Mouse (Mus musculus) kidney, embryonic 15.5 days (tissue): ENCODE measurements around the gene Son. TPM values are rescaled to one million over a fixed set of nuclear protein-coding genes. Genes with fewer than 3 reads are reported as not detected.

Experiments used
- ATAC-seq: fragments of 200-750 bp; cut with Nextera tagmentation; replicated peaks from 2 replicates; pipeline ENCODE4 v1.8.0; 2017; ENCODE audit warnings: moderate TSS enrichment; ENCODE audit not compliant: low FRiP score
- H3K27ac ChIP-seq: fragments of 300-500 bp; sonication (generic); 2 replicates; pipeline ENCODE4 v1.5.1; 2015; ENCODE audit warnings: mild to moderate bottlenecking, inconsistent platforms
- H3K27me3 ChIP-seq: fragments of 300-500 bp; sonication (generic); 2 replicates; pipeline ENCODE4 v1.6.1; 2015; ENCODE audit warnings: inconsistent platforms
- H3K36me3 ChIP-seq: fragments of 300-500 bp; sonication (generic); 2 replicates; pipeline ENCODE4 v1.6.1; 2015; ENCODE audit warnings: inconsistent platforms
- H3K4me1 ChIP-seq: fragments of 300-500 bp; sonication (generic); 2 replicates; pipeline ENCODE4 v1.6.1; 2015; ENCODE audit warnings: inconsistent platforms
- H3K4me2 ChIP-seq: fragments of 300-500 bp; sonication (generic); 2 replicates; pipeline ENCODE4 v1.6.1; 2015; ENCODE audit warnings: moderate library complexity, mild to moderate bottlenecking, inconsistent platforms
- H3K4me3 ChIP-seq: fragments of 300-500 bp; sonication (generic); replicated peaks from 2 replicates; pipeline ENCODE4 v1.5.1; 2015; ENCODE audit warnings: mild to moderate bottlenecking, inconsistent platforms
- H3K9ac ChIP-seq: fragments of 300-500 bp; sonication (generic); 2 replicates; pipeline ENCODE4 v1.6.1; 2015; ENCODE audit warnings: mild to moderate bottlenecking, inconsistent platforms
- H3K9me3 ChIP-seq: fragments of 300-500 bp; sonication (generic); replicated peaks from 2 replicates; pipeline ENCODE4 v1.6.1; 2016; ENCODE audit warnings: inconsistent platforms
- WGBS: fragments of 180-500 bp; shearing (Covaris S2); methylation state at CpG from one replicate; pipeline ENCODE4 v1.1.7; 2015; ENCODE audit warnings: mixed read lengths; 5-methylcytosine and 5-hydroxymethylcytosine counted together
- polyA plus RNA-seq: library from polyadenylated mRNA; unstranded; fragments of >200 nt; fragmentation: Nextera tagmentation; extraction: Ambion mirVana; gene quantifications from 2 replicates; pipeline ENCODE4 v1.2.1, GENCODE M21; 2015

The Son gene
- polyA plus RNA-seq, 1 experiment from 2014 or later, result 118 TPM

GRCm38 (mm10) chr16:91618511-91619501 lies 28.5 kb upstream of the Son start, which contains the start of gene Dnajc28:
Gene Dnajc28, minus strand, starts transcription at chr16:91619026.
- Histone ChIP-seq H3K27ac (no peak within 1 kb of the TSS), H3K4me1 (no peaks in the 10 kb centered on the region), H3K4me2 (peak within 1 kb of the TSS; percentile 78), H3K4me3 (peak within 1 kb of the TSS; percentile 67), H3K9ac (peak within 1 kb of the TSS; percentile 61), H3K27me3 (no peaks in the 10 kb centered on the region), H3K9me3 (no peaks in the 10 kb centered on the region), H3K36me3 (peaks cover 40% of the 10 kb centered on the region)
- WGBS, result 10% methylated on average over 39 of the region's 39 CpGs
- ATAC-seq, result peak; percentile 92

- no peak overlapping the region for H3K4me3 ChIP-seq
- no peaks in the 10 kb centered on the region for H3K27me3 ChIP-seq
- H3K27ac ChIP-seq, result no peak overlapping the region
- whole genome bisulfite sequencing, result 83% methylated on average over 5 of the region's 5 CpGs
- no peaks in the 10 kb centered on the region for H3K4me1 ChIP-seq
- no peak overlapping the region for H3K4me2 ChIP-seq
- H3K36me3 ChIP-seq, result peaks cover 53% of the 10 kb centered on the region
- no peaks in the 10 kb centered on the region for H3K9me3 ChIP-seq
- no peak overlapping the region for H3K9ac ChIP-seq
- no peak for ATAC-seq
These were observed 27.1 kb upstream of the Son start for GRCm38 (mm10) chr16:91620185-91620584.

GRCm38 (mm10) chr16:91620991-91621390 lies 26.3 kb upstream of the Son start:
- Histone ChIP-seq H3K4me1 (no peaks in the 10 kb centered on the region), H3K9me3 (no peaks in the 10 kb centered on the region), H3K9ac (no peak overlapping the region), H3K27ac (no peak overlapping the region), H3K27me3 (no peaks in the 10 kb centered on the region), H3K4me2 (no peak overlapping the region), H3K36me3 (peaks cover 61% of the 10 kb centered on the region), H3K4me3 (no peak overlapping the region)
- ATAC-seq, result no peak
- WGBS, result 91% methylated on average over 11 of the region's 11 CpGs

- no peak overlapping the region for H3K9ac ChIP-seq
These were observed 24.2 kb upstream of the Son start for GRCm38 (mm10) chr16:91623074-91623473.

GRCm38 (mm10) chr16:91627831-91628230 lies 19.5 kb upstream of the Son start:
- 89% methylated on average over 7 of the region's 7 CpGs for WGBS
- H3K9ac ChIP-seq, result no peak overlapping the region
- H3K4me3 ChIP-seq, result no peak overlapping the region
- H3K9me3 ChIP-seq, result no peaks in the 10 kb centered on the region
- no peak overlapping the region for H3K4me2 ChIP-seq
- H3K27me3 ChIP-seq, result no peaks in the 10 kb centered on the region
- H3K27ac ChIP-seq, result no peak overlapping the region
- no peak for ATAC-seq
- no peaks in the 10 kb centered on the region for H3K4me1 ChIP-seq
- H3K36me3 ChIP-seq, result peaks cover 97% of the 10 kb centered on the region

More at GRCm38 (mm10) chr16:91623074-91623473, 24.2 kb upstream of the Son start:
- ATAC-seq, result no peak
- Histone ChIP-seq H3K4me1 (no peaks in the 10 kb centered on the region), H3K36me3 (peaks cover 81% of the 10 kb centered on the region), H3K27ac (no peak overlapping the region), H3K4me3 (no peak overlapping the region), H3K9me3 (no peaks in the 10 kb centered on the region), H3K4me2 (no peak overlapping the region), H3K27me3 (no peaks in the 10 kb centered on the region)
- WGBS, result 93% methylated on average over 9 of the region's 9 CpGs

GRCm38 (mm10) chr16:91628673-91629072 lies 18.6 kb upstream of the Son start:
- H3K27ac ChIP-seq, result no peak overlapping the region
- no peak for ATAC-seq
- 89% methylated on average over 3 of the region's 3 CpGs for WGBS
- H3K9ac ChIP-seq, result no peak overlapping the region
- peaks cover 96% of the 10 kb centered on the region for H3K36me3 ChIP-seq
- H3K4me2 ChIP-seq, result no peak overlapping the region
- H3K9me3 ChIP-seq, result no peaks in the 10 kb centered on the region
- no peak overlapping the region for H3K4me3 ChIP-seq
- no peaks in the 10 kb centered on the region for H3K4me1 ChIP-seq
- H3K27me3 ChIP-seq, result no peaks in the 10 kb centered on the region

- no peak overlapping the region for H3K4me2 ChIP-seq
- no peak for ATAC-seq
- no peak overlapping the region for H3K27ac ChIP-seq
- no peaks in the 10 kb centered on the region for H3K4me1 ChIP-seq
- peaks cover 96% of the 10 kb centered on the region for H3K36me3 ChIP-seq
- H3K9ac ChIP-seq, result no peak overlapping the region
- 93% methylated on average over 4 of the region's 4 CpGs for WGBS
- no peaks in the 10 kb centered on the region for H3K27me3 ChIP-seq
- no peaks in the 10 kb centered on the region for H3K9me3 ChIP-seq
- H3K4me3 ChIP-seq, result no peak overlapping the region
These were observed 17.6 kb upstream of the Son start for GRCm38 (mm10) chr16:91629749-91630148.

- Histone ChIP-seq H3K4me1 (no peaks in the 10 kb centered on the region), H3K4me3 (no peak overlapping the region), H3K9ac (no peak overlapping the region), H3K27me3 (no peaks in the 10 kb centered on the region), H3K27ac (no peak overlapping the region), H3K4me2 (no peak overlapping the region), H3K36me3 (peaks cover 96% of the 10 kb centered on the region), H3K9me3 (no peaks in the 10 kb centered on the region)
- 74% methylated on average over 1 of the region's 1 CpGs for WGBS
- no peak for ATAC-seq
These were observed 16.7 kb upstream of the Son start for GRCm38 (mm10) chr16:91630584-91630983.

- no peak for ATAC-seq
- Histone ChIP-seq H3K9ac (no peak overlapping the region), H3K9me3 (no peaks in the 10 kb centered on the region), H3K27me3 (no peaks in the 10 kb centered on the region), H3K36me3 (peaks cover 97% of the 10 kb centered on the region), H3K27ac (no peak overlapping the region), H3K4me1 (no peaks in the 10 kb centered on the region), H3K4me3 (no peak overlapping the region), H3K4me2 (no peak overlapping the region)
- 88% methylated on average over 5 of the region's 5 CpGs for WGBS
These were observed 14.9 kb upstream of the Son start for GRCm38 (mm10) chr16:91632439-91632838.

GRCm38 (mm10) chr16:91632940-91633339 lies 14.4 kb upstream of the Son start:
- peaks cover 97% of the 10 kb centered on the region for H3K36me3 ChIP-seq
- H3K4me3 ChIP-seq, result no peak overlapping the region
- no peak overlapping the region for H3K9ac ChIP-seq
- 95% methylated on average over 7 of the region's 7 CpGs for WGBS
- ATAC-seq, result no peak
- no peaks in the 10 kb centered on the region for H3K4me1 ChIP-seq
- no peak overlapping the region for H3K4me2 ChIP-seq
- no peaks in the 10 kb centered on the region for H3K9me3 ChIP-seq
- H3K27ac ChIP-seq, result no peak overlapping the region
- H3K27me3 ChIP-seq, result no peaks in the 10 kb centered on the region

GRCm38 (mm10) chr16:91633641-91634040 lies 13.7 kb upstream of the Son start:
- Histone ChIP-seq H3K4me1 (no peaks in the 10 kb centered on the region), H3K27me3 (no peaks in the 10 kb centered on the region), H3K4me2 (no peak overlapping the region), H3K27ac (no peak overlapping the region), H3K9ac (no peak overlapping the region), H3K4me3 (no peak overlapping the region), H3K9me3 (no peaks in the 10 kb centered on the region), H3K36me3 (peaks cover 97% of the 10 kb centered on the region)
- WGBS, result 90% methylated on average over 12 of the region's 12 CpGs
- ATAC-seq, result no peak

GRCm38 (mm10) chr16:91639161-91639560 lies 8.1 kb upstream of the Son start:
- Histone ChIP-seq H3K4me1 (no peaks in the 10 kb centered on the region), H3K36me3 (peaks cover 91% of the 10 kb centered on the region), H3K27ac (no peak overlapping the region), H3K27me3 (no peaks in the 10 kb centered on the region), H3K4me3 (no peak overlapping the region), H3K9ac (no peak overlapping the region), H3K9me3 (no peaks in the 10 kb centered on the region), H3K4me2 (no peak overlapping the region)
- ATAC-seq, result no peak
- WGBS, result 89% methylated on average over 5 of the region's 5 CpGs
